Mouse (Mus musculus) lung, adult 2 months (tissue): ENCODE data around the gene Tmem60.

ENCODE experiments used
- CTCF ChIP-seq: fragments of 200-500 bp; IDR thresholded peaks from 2 replicates; pipeline ENCODE4 v1.5.1; 2011; ENCODE audit warnings: mild to moderate bottlenecking, low read length, control low read depth; ENCODE audit not compliant: insufficient read depth
- POLR2A ChIP-seq: fragments of 200-500 bp; IDR thresholded peaks from 2 replicates; pipeline ENCODE4 v1.6.1; 2011; ENCODE audit warnings: low read depth, mild to moderate bottlenecking, control low read depth, low read length, borderline replicate concordance; ENCODE audit errors: extremely low read depth

DNA sequence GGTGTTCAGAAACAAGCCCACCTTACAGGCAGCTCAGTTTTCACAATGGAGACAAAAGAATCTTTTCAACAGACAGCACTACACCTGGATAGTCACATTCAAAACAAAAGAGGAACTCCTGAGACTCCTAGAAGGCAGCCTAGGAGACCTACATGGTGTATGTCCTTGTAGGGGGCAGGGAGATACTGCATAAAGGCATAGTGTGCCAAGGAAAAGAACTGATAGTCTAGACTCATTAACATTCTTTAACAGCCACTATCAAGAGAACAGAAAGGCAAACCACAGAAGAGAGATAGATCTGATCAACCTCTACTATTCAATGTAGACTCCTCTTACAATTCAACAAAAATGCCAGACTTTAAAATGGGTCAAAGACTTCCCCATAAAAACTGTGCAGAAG lies 48.4 kb downstream of the Tmem60 start:
- TF ChIP-seq CTCF, result no peak
- no peak for TF ChIP-seq POLR2A
